8 mouse cellular contexts compared by ENCODE assay signal in genomic region chr4:137048550-137049032, GRCm38 (mm10). TPM values are rescaled to one million over a fixed set of nuclear protein-coding genes. Genes with fewer than 3 reads are reported as not detected.
DNase-seq lines count a peak whose midpoint lies in the region; ATAC-seq lines count a peak whose summit lies in the region.

TSS of gene Zbtb40 (minus strand) at chr4:137048801.

- peak within 1 kb of the TSS; percentile 80 for H3K9ac ChIP-seq in hindbrain, embryonic 12.5 days

- peaks cover 16% of the 10 kb centered on the region for H3K4me1 ChIP-seq in hindbrain, embryonic 12.5 days

- no peaks in the 10 kb centered on the region for H3K36me3 ChIP-seq in hindbrain, embryonic 12.5 days

- peak within 1 kb of the TSS; percentile 82 for H3K4me3 ChIP-seq in hindbrain, embryonic 12.5 days

- peak within 1 kb of the TSS; percentile 79 for H3K4me2 ChIP-seq in hindbrain, embryonic 12.5 days (replicated peaks)

- ATAC-seq in hindbrain, embryonic 12.5 days (ENCODE audit: low FRiP score): peak; percentile 95

- peak; percentile 97 for DNase-seq in NIH3T3 (ENCODE audit: low read depth)
- peak; percentile 98 for DNase-seq in cerebellum, postnatal 10 days
- DNase-seq in frontal cortex, postnatal 10 days (ENCODE audit: low spot score in 2 of 2): peak; percentile 95 to 96
- DNase-seq in layer of hippocampus, postnatal 14 days (ENCODE audit: low spot score in 2 of 2): peak; percentile 93 to 97
- peak; percentile 86 for DNase-seq in lung, postnatal 14 days
- DNase-seq in retina, adult 2 months (ENCODE audit: low read depth, low spot score): peak; percentile 96
- DNase-seq in thymus, postnatal 36 days: peak; percentile 81 to 87

- H3K27ac ChIP-seq in hindbrain, embryonic 12.5 days: peak within 1 kb of the TSS; percentile 87

- whole genome bisulfite sequencing in hindbrain, embryonic 12.5 days: 2% methylated on average over 31 of the region's 32 CpGs

- H3K9me3 ChIP-seq in hindbrain, embryonic 12.5 days (replicated peaks): peaks cover 7% of the 10 kb centered on the region; the same call in 1 of the 2 replicates

- H3K27me3 ChIP-seq in hindbrain, embryonic 12.5 days: peaks cover 38% of the 10 kb centered on the region

RNA-seq across cellular contexts. Expression of gene Zbtb40, which starts in this region (rescaled TPM):
- polyA plus RNA-seq in hindbrain, embryonic 12.5 days (2016; fragmentation: Nextera tagmentation; extraction: Ambion mirVana): 6.0 and 7.2 TPM in 2 replicates
- total RNA-seq in layer of hippocampus, postnatal 14 days (2021): 1 to 10 TPM; 9.1 to 9.5 TPM

Comparison
In these comparisons a context has a peak if more than half of its experiments do, and no peak if none do; other contexts are left out.
1. Peak in every context shown above with its lines: DNase-seq, ATAC-seq, H3K4me3 ChIP-seq and H3K27ac ChIP-seq.